Mouse (Mus musculus) embryonic facial prominence, embryonic 12.5 days (tissue): ENCODE measurements around the gene Bcas3. TPM values are rescaled to one million over a fixed set of nuclear protein-coding genes. Genes with fewer than 3 reads are reported as not detected.

Experiments
- ATAC-seq: fragments of 200-750 bp; cut with Nextera tagmentation; 2 replicates; pipeline ENCODE4 v1.8.0; 2017; ENCODE audit not compliant: insufficient number of reproducible peaks, insufficient read depth, low FRiP score, low TSS enrichment
- H3K27ac ChIP-seq: fragments of 300-500 bp; sonication (generic); 2 replicates; pipeline ENCODE4 v1.5.1; 2016; ENCODE audit warnings: mild to moderate bottlenecking
- H3K27me3 ChIP-seq: fragments of 300-500 bp; sonication (generic); 2 replicates; pipeline ENCODE4 v1.6.1; 2016; ENCODE audit warnings: mild to moderate bottlenecking, moderate library complexity
- H3K36me3 ChIP-seq: fragments of 300-500 bp; sonication (generic); 2 replicates; pipeline ENCODE4 v1.6.1; 2016; ENCODE audit warnings: mild to moderate bottlenecking
- H3K4me1 ChIP-seq: fragments of 300-500 bp; sonication (generic); 2 replicates; pipeline ENCODE4 v1.6.1; 2016
- H3K4me2 ChIP-seq: fragments of 300-500 bp; sonication (generic); replicated peaks from 2 replicates; pipeline ENCODE4 v1.6.1; 2016; ENCODE audit warnings: mild to moderate bottlenecking, moderate library complexity
- H3K4me3 ChIP-seq: fragments of 300-500 bp; sonication (generic); 2 replicates; pipeline ENCODE4 v1.5.1; 2016; ENCODE audit warnings: mild to moderate bottlenecking
- H3K9ac ChIP-seq: fragments of 300-500 bp; sonication (generic); 2 replicates; pipeline ENCODE4 v1.6.1; 2016; ENCODE audit warnings: mild to moderate bottlenecking, moderate library complexity
- H3K9me3 ChIP-seq: fragments of 300-500 bp; sonication (generic); 2 replicates; pipeline ENCODE4 v1.6.1; 2016; ENCODE audit warnings: mild to moderate bottlenecking, moderate library complexity
- WGBS: fragments of 180-500 bp; shearing (Covaris S2); methylation state at CpG from one replicate; pipeline ENCODE4 v1.1.7; 2016; 5-methylcytosine and 5-hydroxymethylcytosine counted together
- polyA plus RNA-seq: library from polyadenylated mRNA; unstranded; fragments of >200 nt; fragmentation: Nextera tagmentation; extraction: Ambion mirVana; gene quantifications from 2 replicates; pipeline ENCODE4 v1.2.1, GENCODE M21; 2016

Gene Bcas3
- polyA plus RNA-seq, 1 experiment from 2014 or later: 28.7 TPM

GRCm38 (mm10) chr11:85645152-85645835 is 292.3 kb downstream of the Bcas3 start:
- Histone ChIP-seq H3K27me3 (no peaks in the 10 kb centered on the region), H3K4me3 (no peak overlapping the region), H3K4me1 (peaks cover 42% of the 10 kb centered on the region), H3K9ac (no peak overlapping the region), H3K36me3 (no peaks in the 10 kb centered on the region), H3K9me3 (no peaks in the 10 kb centered on the region), H3K4me2 (no peak overlapping the region), H3K27ac (no peak overlapping the region)
- ATAC-seq: no peak
- WGBS: 75% methylated on average over 7 of the region's 7 CpGs

- H3K27me3 ChIP-seq: no peaks in the 10 kb centered on the region
- ATAC-seq: no peak
- 54% methylated on average over 3 of the region's 3 CpGs for WGBS
- no peak overlapping the region for H3K4me3 ChIP-seq
- no peak overlapping the region for H3K4me2 ChIP-seq
- H3K9me3 ChIP-seq: no peaks in the 10 kb centered on the region
- peaks cover 22% of the 10 kb centered on the region for H3K4me1 ChIP-seq
- H3K9ac ChIP-seq: no peak overlapping the region
- no peaks in the 10 kb centered on the region for H3K36me3 ChIP-seq
- H3K27ac ChIP-seq: no peak overlapping the region
Observed at GRCm38 (mm10) chr11:85648893-85649292, 295.9 kb downstream of the Bcas3 start.

GRCm38 (mm10) chr11:85649373-85649772 is 296.4 kb downstream of the Bcas3 start:
- 58% methylated on average over 9 of the region's 9 CpGs for WGBS

GRCm38 (mm10) chr11:85657471-85657870 is 304.5 kb downstream of the Bcas3 start:
- no peaks in the 10 kb centered on the region for H3K9me3 ChIP-seq
- ATAC-seq: no peak
- H3K27me3 ChIP-seq: no peaks in the 10 kb centered on the region
- H3K27ac ChIP-seq: no peak overlapping the region
- no peaks in the 10 kb centered on the region for H3K36me3 ChIP-seq
- peaks cover 10% of the 10 kb centered on the region; the same call in 1 of the 2 replicates for H3K4me1 ChIP-seq
- no peak overlapping the region for H3K4me3 ChIP-seq
- 67% methylated on average over 4 of the region's 4 CpGs for WGBS
- H3K4me2 ChIP-seq: no peak overlapping the region
- no peak overlapping the region for H3K9ac ChIP-seq

More at GRCm38 (mm10) chr11:85649373-85649772, 296.4 kb downstream of the Bcas3 start:
- peaks cover 19% of the 10 kb centered on the region for H3K4me1 ChIP-seq
- no peak overlapping the region for H3K4me3 ChIP-seq
- H3K27ac ChIP-seq: no peak overlapping the region
- no peaks in the 10 kb centered on the region for H3K9me3 ChIP-seq
- H3K9ac ChIP-seq: no peak overlapping the region
- H3K4me2 ChIP-seq: no peak overlapping the region
- H3K27me3 ChIP-seq: no peaks in the 10 kb centered on the region
- no peaks in the 10 kb centered on the region for H3K36me3 ChIP-seq
- ATAC-seq: no peak

GRCm38 (mm10) chr11:85660304-85660703 is 307.3 kb downstream of the Bcas3 start:
- H3K9me3 ChIP-seq: no peaks in the 10 kb centered on the region
- peaks cover 7% of the 10 kb centered on the region; the same call in 1 of the 2 replicates for H3K4me1 ChIP-seq
- no peak overlapping the region for H3K27ac ChIP-seq
- no peak overlapping the region for H3K9ac ChIP-seq
- H3K27me3 ChIP-seq: no peaks in the 10 kb centered on the region
- no peak overlapping the region for H3K4me2 ChIP-seq
- H3K4me3 ChIP-seq: no peak overlapping the region
- no peaks in the 10 kb centered on the region for H3K36me3 ChIP-seq
- no peak for ATAC-seq
- WGBS: 77% methylated on average over 4 of the region's 4 CpGs

- H3K27ac ChIP-seq: no peak overlapping the region
- H3K9me3 ChIP-seq: no peaks in the 10 kb centered on the region
- H3K27me3 ChIP-seq: no peaks in the 10 kb centered on the region
- no peak overlapping the region for H3K9ac ChIP-seq
- WGBS: 27% methylated on average over 7 of the region's 7 CpGs
- no peak for ATAC-seq
- H3K4me1 ChIP-seq: peaks cover 25% of the 10 kb centered on the region
- no peak overlapping the region for H3K4me3 ChIP-seq
- peak overlapping the region; percentile 45; the same call in 1 of the 2 replicates for H3K4me2 ChIP-seq
- no peaks in the 10 kb centered on the region for H3K36me3 ChIP-seq
Observed at GRCm38 (mm10) chr11:85667176-85667575, 314.2 kb downstream of the Bcas3 start.

GRCm38 (mm10) chr11:85667741-85668140 is 314.8 kb downstream of the Bcas3 start:
- peaks cover 25% of the 10 kb centered on the region for H3K4me1 ChIP-seq

GRCm38 (mm10) chr11:85672881-85673475 is 320.0 kb downstream of the Bcas3 start:
- Histone ChIP-seq H3K9me3 (no peaks in the 10 kb centered on the region), H3K36me3 (no peaks in the 10 kb centered on the region), H3K4me3 (no peak overlapping the region), H3K27me3 (no peaks in the 10 kb centered on the region), H3K9ac (no peak overlapping the region), H3K4me1 (peaks cover 34% of the 10 kb centered on the region), H3K27ac (no peak overlapping the region), H3K4me2 (no peak overlapping the region)
- 79% methylated on average over 10 of the region's 10 CpGs for WGBS
- ATAC-seq: no peak

More at GRCm38 (mm10) chr11:85667741-85668140, 314.8 kb downstream of the Bcas3 start:
- 13% methylated on average over 9 of the region's 9 CpGs for WGBS
- H3K27ac ChIP-seq: peak overlapping the region; percentile 23; the same call in 1 of the 2 replicates
- no peaks in the 10 kb centered on the region for H3K27me3 ChIP-seq
- H3K9me3 ChIP-seq: no peaks in the 10 kb centered on the region
- no peak overlapping the region for H3K4me3 ChIP-seq
- ATAC-seq: peak; percentile 80
- H3K36me3 ChIP-seq: no peaks in the 10 kb centered on the region
- no peak overlapping the region for H3K9ac ChIP-seq
- peak overlapping the region; percentile 45 for H3K4me2 ChIP-seq

GRCm38 (mm10) chr11:85675244-85675643 is 322.3 kb downstream of the Bcas3 start:
- no peaks in the 10 kb centered on the region for H3K9me3 ChIP-seq
- H3K27me3 ChIP-seq: no peaks in the 10 kb centered on the region
- no peak overlapping the region for H3K4me3 ChIP-seq
- no peak for ATAC-seq
- H3K4me2 ChIP-seq: no peak overlapping the region
- no peak overlapping the region for H3K9ac ChIP-seq
- peaks cover 29% of the 10 kb centered on the region for H3K4me1 ChIP-seq
- 0 out of 2 replicates have a peak overlapping the region, but pooled peaks have one; percentile 26 for H3K27ac ChIP-seq
- H3K36me3 ChIP-seq: no peaks in the 10 kb centered on the region
- 45% methylated on average over 4 of the region's 4 CpGs for WGBS

GRCm38 (mm10) chr11:85676357-85677004 is 323.5 kb downstream of the Bcas3 start:
- 39% methylated on average over 10 of the region's 10 CpGs for WGBS

GRCm38 (mm10) chr11:85678666-85679065 is 325.7 kb downstream of the Bcas3 start:
- no peak overlapping the region for H3K4me3 ChIP-seq
- peaks cover 39% of the 10 kb centered on the region for H3K4me1 ChIP-seq
- 55% methylated on average over 5 of the region's 5 CpGs for WGBS
- H3K9ac ChIP-seq: no peak overlapping the region
- no peaks in the 10 kb centered on the region for H3K36me3 ChIP-seq
- H3K9me3 ChIP-seq: no peaks in the 10 kb centered on the region
- H3K27ac ChIP-seq: no peak overlapping the region
- H3K27me3 ChIP-seq: no peaks in the 10 kb centered on the region
- H3K4me2 ChIP-seq: no peak overlapping the region
- no peak for ATAC-seq

More at GRCm38 (mm10) chr11:85676357-85677004, 323.5 kb downstream of the Bcas3 start:
- peaks cover 29% of the 10 kb centered on the region for H3K4me1 ChIP-seq
- ATAC-seq: no peak
- no peak overlapping the region for H3K4me3 ChIP-seq
- H3K9ac ChIP-seq: no peak overlapping the region
- H3K36me3 ChIP-seq: no peaks in the 10 kb centered on the region
- H3K27me3 ChIP-seq: no peaks in the 10 kb centered on the region
- H3K4me2 ChIP-seq: no peak overlapping the region
- H3K27ac ChIP-seq: no peak overlapping the region
- no peaks in the 10 kb centered on the region for H3K9me3 ChIP-seq
